Mouse (Mus musculus): ENCODE measurements around the gene Thtpa. TPM values are rescaled to one million over a fixed set of nuclear protein-coding genes. Genes with fewer than 3 reads are reported as not detected.
A peak's percentile ranks its signal among the peaks of the same experiment; 100 is the strongest.

Thtpa gene
- polyA plus RNA-seq (2016; fragmentation: Nextera tagmentation; extraction: Ambion mirVana) = 26.6 and 27.3 TPM in 2 replicates

DNA sequence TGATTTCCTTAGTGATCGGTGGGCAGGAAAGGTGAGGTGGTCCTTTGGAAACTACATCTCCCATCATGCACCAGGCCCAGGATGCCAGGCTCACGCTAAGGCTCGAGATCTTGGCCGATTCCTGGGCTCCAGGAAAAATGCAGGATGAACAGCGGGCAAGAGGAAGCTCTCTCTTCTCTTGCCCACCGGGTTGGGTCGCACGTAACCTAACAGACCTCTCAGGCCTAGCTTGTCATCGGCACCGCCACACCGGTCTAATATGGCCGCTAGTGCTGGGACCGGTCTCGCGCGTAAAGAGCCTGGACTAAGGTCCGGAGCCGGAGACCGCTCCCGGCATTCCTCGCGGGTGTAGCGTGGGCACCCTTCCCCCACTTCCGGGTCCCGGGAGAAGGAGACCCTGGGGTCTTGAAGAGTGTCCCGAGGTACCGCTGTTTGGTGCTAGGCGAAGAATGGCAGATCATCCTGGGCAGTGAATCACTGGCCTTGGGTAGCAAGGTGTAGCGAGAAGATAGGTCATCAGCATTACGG, at the start of gene Thtpa:
Gene Thtpa, plus strand, starts transcription at position 81 of the 528 bp plus-strand sequence.
- Histone ChIP-seq H3K4me3 (peak within 1 kb of the TSS; percentile 62), H3K36me3 (peaks cover 8% of the 10 kb centered on the region; the same call in 1 of the 2 replicates), H3K4me2 (replicated peaks) (peak within 1 kb of the TSS; percentile 69), H3K9me3 (no peaks in the 10 kb centered on the region), H3K9ac (replicated peaks) (peak within 1 kb of the TSS; percentile 73), H3K27me3 (peaks cover 4% of the 10 kb centered on the region), H3K4me1 (peaks cover 47% of the 10 kb centered on the region), H3K27ac (replicated peaks) (peak within 1 kb of the TSS; percentile 91)
- ATAC-seq (ENCODE audit: low FRiP score, low read depth) = peak; percentile 42
- under 1% methylated on average over 30 of the region's 30 CpGs for WGBS

GRCm38 (mm10) chr14:55047971-55048531, 46.5 kb upstream of the Thtpa start:
- 86% methylated on average over 2 of the region's 2 CpGs for WGBS
- no peak for ATAC-seq (ENCODE audit: low FRiP score, low read depth)

GRCm38 (mm10) chr14:55052496-55052895, 42.1 kb upstream of the Thtpa start:
- H3K4me2 ChIP-seq (replicated peaks) = no peak overlapping the region
- no peaks in the 10 kb centered on the region for H3K9me3 ChIP-seq
- no peaks in the 10 kb centered on the region for H3K36me3 ChIP-seq
- no peaks in the 10 kb centered on the region for H3K27me3 ChIP-seq
- ATAC-seq (ENCODE audit: low FRiP score, low read depth) = peak; percentile 50
- 0 out of 2 replicates have a peak overlapping the region, but pooled peaks have one; percentile 15 for H3K27ac ChIP-seq (replicated peaks)
- 87% methylated on average over 9 of the region's 9 CpGs for WGBS
- H3K4me3 ChIP-seq = no peak overlapping the region
- H3K4me1 ChIP-seq = peaks cover 21% of the 10 kb centered on the region; the same call in 1 of the 2 replicates
- no peak overlapping the region for H3K9ac ChIP-seq (replicated peaks)

More at GRCm38 (mm10) chr14:55047971-55048531, 46.5 kb upstream of the Thtpa start:
- Histone ChIP-seq H3K9ac (replicated peaks) (no peak overlapping the region), H3K36me3 (no peaks in the 10 kb centered on the region), H3K4me2 (replicated peaks) (no peak overlapping the region), H3K4me1 (0 out of 2 replicates have a peak, but pooled peaks cover 8% of the 10 kb centered on the region), H3K4me3 (no peak overlapping the region), H3K9me3 (no peaks in the 10 kb centered on the region), H3K27me3 (no peaks in the 10 kb centered on the region), H3K27ac (replicated peaks) (no peak overlapping the region)

DNA sequence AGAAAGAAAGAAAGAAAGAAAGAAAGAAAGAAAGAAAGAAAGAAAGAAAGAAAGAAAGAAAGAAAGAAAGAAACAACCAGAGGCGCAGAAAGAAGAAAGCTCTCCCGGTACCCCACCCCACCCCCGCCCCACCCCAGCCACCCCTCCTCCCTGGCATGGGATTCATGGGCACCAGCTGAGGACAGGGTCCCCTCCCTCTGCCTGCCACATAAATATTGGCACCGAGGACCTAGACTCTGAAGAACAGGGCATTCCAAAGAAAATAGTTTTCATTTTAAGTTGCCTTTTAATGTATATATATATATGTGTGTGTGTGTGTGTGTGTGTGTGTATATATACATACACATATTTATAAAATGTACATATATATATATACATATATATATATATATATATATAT, 41.5 kb upstream of the Thtpa start:
- H3K9ac ChIP-seq (replicated peaks) = no peak overlapping the region
- no peak overlapping the region for H3K27ac ChIP-seq (replicated peaks)
- peaks cover 21% of the 10 kb centered on the region; the same call in 1 of the 2 replicates for H3K4me1 ChIP-seq
- no peak overlapping the region for H3K4me2 ChIP-seq (replicated peaks)
- 82% methylated on average over 4 of the region's 4 CpGs for WGBS
- no peak for ATAC-seq (ENCODE audit: low FRiP score, low read depth)
- H3K27me3 ChIP-seq = no peaks in the 10 kb centered on the region
- H3K9me3 ChIP-seq = no peaks in the 10 kb centered on the region
- no peak overlapping the region for H3K4me3 ChIP-seq
- H3K36me3 ChIP-seq = no peaks in the 10 kb centered on the region

DNA sequence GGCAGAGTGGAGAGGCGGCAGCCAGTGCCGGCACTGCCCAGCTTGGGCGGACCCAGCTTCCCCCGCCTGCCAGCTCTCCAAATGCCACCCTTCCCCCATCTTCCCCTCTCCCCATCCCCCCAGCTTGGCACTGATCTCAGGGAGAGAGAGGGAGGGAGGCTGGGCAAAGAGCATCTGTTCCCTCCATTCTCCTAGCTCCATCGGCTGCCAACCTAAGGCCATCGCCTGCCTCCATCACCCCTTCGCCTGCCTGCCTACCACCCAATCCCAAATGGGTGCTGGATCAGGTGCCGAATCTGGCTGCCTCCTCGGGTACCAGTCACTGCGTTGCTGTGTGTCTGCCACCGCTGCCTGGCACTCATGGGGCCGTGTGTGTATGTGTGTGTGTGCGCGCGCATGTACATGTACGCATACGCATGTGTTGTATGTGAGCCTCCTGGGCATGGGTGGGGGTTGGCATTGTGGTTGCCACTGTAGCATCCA, 40.8 kb upstream of the Thtpa start:
- Histone ChIP-seq H3K27ac (replicated peaks) (no peak overlapping the region), H3K36me3 (no peaks in the 10 kb centered on the region), H3K9ac (replicated peaks) (no peak overlapping the region), H3K9me3 (no peaks in the 10 kb centered on the region), H3K4me3 (no peak overlapping the region), H3K27me3 (no peaks in the 10 kb centered on the region), H3K4me2 (replicated peaks) (no peak overlapping the region), H3K4me1 (peaks cover 21% of the 10 kb centered on the region; the same call in 1 of the 2 replicates)
- peak; percentile 58; the same call in 1 of the 2 replicates for ATAC-seq (ENCODE audit: low FRiP score, low read depth)
- 91% methylated on average over 17 of the region's 17 CpGs for WGBS

GRCm38 (mm10) chr14:55054191-55054749, 40.3 kb upstream of the Thtpa start:
- H3K9ac ChIP-seq (replicated peaks) = no peak overlapping the region
- no peak overlapping the region for H3K4me3 ChIP-seq
- no peaks in the 10 kb centered on the region for H3K36me3 ChIP-seq
- no peaks in the 10 kb centered on the region for H3K27me3 ChIP-seq
- H3K4me1 ChIP-seq = peaks cover 21% of the 10 kb centered on the region; the same call in 1 of the 2 replicates
- no peak overlapping the region for H3K27ac ChIP-seq (replicated peaks)
- H3K4me2 ChIP-seq (replicated peaks) = no peak overlapping the region
- 88% methylated on average over 10 of the region's 10 CpGs for WGBS
- no peak for ATAC-seq (ENCODE audit: low FRiP score, low read depth)
- no peaks in the 10 kb centered on the region for H3K9me3 ChIP-seq

DNA sequence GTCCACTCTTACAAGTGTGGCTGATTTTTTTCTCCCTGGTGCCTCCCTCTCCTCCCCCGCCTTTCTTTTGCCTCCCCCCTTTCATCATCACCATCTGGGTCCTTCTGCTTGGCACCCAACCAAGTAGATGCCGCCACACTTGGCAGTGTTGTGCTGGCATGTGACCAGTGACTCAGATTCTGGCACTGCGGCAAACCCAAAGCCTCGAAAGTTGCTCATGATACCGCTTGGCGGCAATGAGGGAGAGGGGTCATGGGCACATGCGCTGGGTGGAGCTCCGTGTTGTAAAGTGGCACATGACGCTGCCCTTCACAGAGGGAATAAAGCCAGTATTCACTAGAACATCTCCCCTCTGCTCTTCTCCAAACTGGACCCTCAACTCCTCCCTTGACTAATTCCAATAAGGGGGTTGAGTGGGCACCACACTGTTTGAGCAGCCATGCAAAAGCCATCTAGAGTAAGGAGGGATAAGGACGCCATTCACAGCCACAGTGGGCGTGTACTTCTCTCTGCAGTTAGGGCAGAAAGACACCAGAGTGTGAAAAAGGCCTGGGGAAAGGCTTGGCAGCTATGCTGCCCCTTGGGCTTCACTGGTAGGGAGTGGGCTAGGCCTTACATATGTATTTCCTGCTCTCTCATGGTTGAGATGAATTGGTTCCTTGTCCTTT, 39.3 kb upstream of the Thtpa start:
- H3K9me3 ChIP-seq = no peaks in the 10 kb centered on the region
- H3K27me3 ChIP-seq = no peaks in the 10 kb centered on the region
- H3K36me3 ChIP-seq = no peaks in the 10 kb centered on the region
- no peak overlapping the region for H3K4me3 ChIP-seq
- no peak overlapping the region for H3K27ac ChIP-seq (replicated peaks)
- peaks cover 27% of the 10 kb centered on the region for H3K4me1 ChIP-seq
- 82% methylated on average over 11 of the region's 11 CpGs for WGBS
- no peak for ATAC-seq (ENCODE audit: low FRiP score, low read depth)
- H3K4me2 ChIP-seq (replicated peaks) = no peak overlapping the region
- no peak overlapping the region for H3K9ac ChIP-seq (replicated peaks)

DNA sequence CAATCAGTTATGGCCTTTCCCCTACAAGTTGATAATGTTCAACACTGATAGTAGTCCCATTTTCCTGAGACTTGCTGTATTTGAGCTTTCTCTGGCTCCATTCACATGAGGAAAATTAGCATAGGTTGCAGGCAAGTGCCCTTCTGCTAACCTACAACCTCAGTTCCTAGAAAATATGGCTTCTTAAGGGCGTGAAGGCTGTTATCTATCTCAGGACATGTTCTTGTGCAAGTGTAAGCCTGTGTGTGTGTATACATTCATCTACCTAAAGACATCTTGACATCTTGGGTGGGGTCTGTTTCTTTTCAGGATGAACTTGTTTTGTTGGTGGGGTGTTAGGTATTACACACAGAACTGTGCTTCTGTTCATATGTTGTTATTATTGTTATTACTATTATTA, 35.6 kb upstream of the Thtpa start:
- no peak for ATAC-seq (ENCODE audit: low FRiP score, low read depth)
- Histone ChIP-seq H3K27me3 (no peaks in the 10 kb centered on the region), H3K36me3 (peaks cover 13% of the 10 kb centered on the region), H3K4me2 (replicated peaks) (no peak overlapping the region), H3K9ac (replicated peaks) (no peak overlapping the region), H3K27ac (replicated peaks) (no peak overlapping the region), H3K9me3 (no peaks in the 10 kb centered on the region), H3K4me3 (no peak overlapping the region), H3K4me1 (peaks cover 38% of the 10 kb centered on the region)
- WGBS = 88% methylated on average over 1 of the region's 1 CpGs

DNA sequence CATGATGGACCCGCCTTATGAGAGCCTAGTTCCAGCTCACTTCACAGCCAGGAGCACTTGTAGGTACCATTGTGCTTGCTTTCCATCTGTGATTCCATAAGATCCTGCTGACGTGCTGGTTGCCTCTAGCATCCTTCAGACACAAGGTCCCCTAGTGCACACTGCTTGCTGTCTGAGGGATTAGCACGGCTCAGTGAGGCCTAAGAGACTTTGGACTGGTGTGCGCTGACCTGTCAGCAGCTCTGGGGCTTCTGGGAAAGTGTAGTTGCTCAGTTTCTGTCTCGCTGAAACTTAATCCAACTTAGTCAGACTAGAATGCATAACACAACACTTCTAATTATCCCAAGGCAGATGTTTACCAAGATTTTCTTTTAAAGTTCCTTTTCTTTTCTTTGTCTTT, 34.7 kb upstream of the Thtpa start:
- Histone ChIP-seq H3K9me3 (no peaks in the 10 kb centered on the region), H3K4me3 (no peak overlapping the region), H3K4me1 (peaks cover 32% of the 10 kb centered on the region), H3K4me2 (replicated peaks) (no peak overlapping the region), H3K27me3 (peaks cover 2% of the 10 kb centered on the region; the same call in 1 of the 2 replicates), H3K9ac (replicated peaks) (no peak overlapping the region), H3K36me3 (peaks cover 22% of the 10 kb centered on the region), H3K27ac (replicated peaks) (peak overlapping the region; percentile 52; the same call in 1 of the 2 replicates)
- ATAC-seq (ENCODE audit: low FRiP score, low read depth) = no peak
- 22% methylated on average over 5 of the region's 5 CpGs for WGBS

- Histone ChIP-seq H3K36me3 (peaks cover 41% of the 10 kb centered on the region), H3K4me1 (peaks cover 32% of the 10 kb centered on the region), H3K9me3 (no peaks in the 10 kb centered on the region), H3K27ac (replicated peaks) (no peak overlapping the region), H3K9ac (replicated peaks) (no peak overlapping the region), H3K4me3 (no peak overlapping the region), H3K4me2 (replicated peaks) (no peak overlapping the region), H3K27me3 (peaks cover 3% of the 10 kb centered on the region; the same call in 1 of the 2 replicates)
- no peak for ATAC-seq (ENCODE audit: low FRiP score, low read depth)
- 43% methylated on average over 7 of the region's 7 CpGs for WGBS
Measured at GRCm38 (mm10) chr14:55061845-55062244, 32.7 kb upstream of the Thtpa start.

GRCm38 (mm10) chr14:55062626-55063025, 32.0 kb upstream of the Thtpa start:
- peak; percentile 47 for ATAC-seq (ENCODE audit: low FRiP score, low read depth)

GRCm38 (mm10) chr14:55063117-55063516, 31.5 kb upstream of the Thtpa start:
- peaks cover 54% of the 10 kb centered on the region for H3K36me3 ChIP-seq
- H3K4me3 ChIP-seq = no peak overlapping the region
- WGBS = 86% methylated on average over 5 of the region's 5 CpGs
- 0 out of 2 replicates have a peak, but pooled peaks have one; percentile 17 for ATAC-seq (ENCODE audit: low FRiP score, low read depth)
- no peak overlapping the region for H3K4me2 ChIP-seq (replicated peaks)
- H3K9me3 ChIP-seq = no peaks in the 10 kb centered on the region
- H3K27ac ChIP-seq (replicated peaks) = no peak overlapping the region
- H3K27me3 ChIP-seq = peaks cover 3% of the 10 kb centered on the region; the same call in 1 of the 2 replicates
- no peak overlapping the region for H3K9ac ChIP-seq (replicated peaks)
- H3K4me1 ChIP-seq = peaks cover 32% of the 10 kb centered on the region

More at GRCm38 (mm10) chr14:55062626-55063025, 32.0 kb upstream of the Thtpa start:
- H3K9ac ChIP-seq (replicated peaks) = no peak overlapping the region
- no peak overlapping the region for H3K4me3 ChIP-seq
- peaks cover 49% of the 10 kb centered on the region for H3K36me3 ChIP-seq
- no peak overlapping the region for H3K27ac ChIP-seq (replicated peaks)
- H3K4me1 ChIP-seq = peaks cover 32% of the 10 kb centered on the region
- H3K9me3 ChIP-seq = no peaks in the 10 kb centered on the region
- H3K4me2 ChIP-seq (replicated peaks) = no peak overlapping the region
- WGBS = 32% methylated on average over 17 of the region's 17 CpGs
- peaks cover 3% of the 10 kb centered on the region; the same call in 1 of the 2 replicates for H3K27me3 ChIP-seq

All from midbrain, embryonic 12.5 days (tissue).